Mouse (Mus musculus) lung, postnatal 0 days (tissue): ENCODE data around the gene Ppl. TPM values are rescaled to one million over a fixed set of nuclear protein-coding genes. Genes with fewer than 3 reads are reported as not detected.

Source experiments
- ATAC-seq: fragments of 200-750 bp; cut with Nextera tagmentation; 2 replicates; pipeline ENCODE4 v1.8.0; 2017; ENCODE audit warnings: moderate library complexity
- DNase-seq: peaks from one replicate; pipeline ENCODE4 v3.0.0-alpha.2; 2016; ENCODE audit warnings: low spot score
- H3K27ac ChIP-seq: fragments of 300-500 bp; sonication (generic); 2 replicates; pipeline ENCODE4 v1.5.1; 2014; ENCODE audit warnings: antibody characterized with exemption, mild to moderate bottlenecking, low read length, mixed read lengths
- H3K27me3 ChIP-seq: fragments of 300-500 bp; sonication (generic); replicated peaks from 2 replicates; pipeline ENCODE4 v1.6.1; 2014; ENCODE audit warnings: low read length, mixed read lengths; ENCODE audit not compliant: insufficient read depth
- H3K36me3 ChIP-seq: fragments of 300-500 bp; sonication (generic); 2 replicates; pipeline ENCODE4 v1.6.1; 2014; ENCODE audit warnings: low read length, mixed read lengths; ENCODE audit not compliant: insufficient read depth
- H3K4me1 ChIP-seq: fragments of 300-500 bp; sonication (generic); 2 replicates; pipeline ENCODE4 v1.6.1; 2014; ENCODE audit warnings: antibody characterized with exemption, low read depth, low read length, mixed read lengths; ENCODE audit not compliant: insufficient read depth
- H3K4me2 ChIP-seq: fragments of 300-500 bp; sonication (generic); replicated peaks from 2 replicates; pipeline ENCODE4 v1.6.1; 2014; ENCODE audit warnings: low read depth, mild to moderate bottlenecking, low read length, moderate library complexity, mixed read lengths
- H3K4me3 ChIP-seq: fragments of 300-500 bp; sonication (generic); 2 replicates; pipeline ENCODE4 v1.5.1; 2014; ENCODE audit warnings: low read depth, low read length
- H3K9ac ChIP-seq: fragments of 300-500 bp; sonication (generic); replicated peaks from 2 replicates; pipeline ENCODE4 v1.6.1; 2014; ENCODE audit warnings: low read depth, mild to moderate bottlenecking
- H3K9me3 ChIP-seq: fragments of 300-500 bp; sonication (generic); 2 replicates; pipeline ENCODE4 v1.6.1; 2016; ENCODE audit warnings: low read length, mixed read lengths
- CTCF ChIP-seq: IDR thresholded peaks from 2 replicates; pipeline ENCODE4 v1.5.1; 2016; ENCODE audit warnings: antibody characterized with exemption, mild to moderate bottlenecking
- EP300 ChIP-seq: IDR thresholded peaks from 2 replicates; pipeline ENCODE4 v1.6.1; 2016; ENCODE audit warnings: antibody characterized with exemption, mild to moderate bottlenecking, control low read depth
- WGBS: fragments of 180-500 bp; shearing (Covaris S2); extraction: QIAGEN DNeasy Blood & Tissue Kit; methylation state at CpG from one replicate; pipeline ENCODE4 v1.1.7; 2014; 5-methylcytosine and 5-hydroxymethylcytosine counted together
- polyA plus RNA-seq: library from polyadenylated mRNA; unstranded; fragments of >200 nt; fragmentation: Nextera tagmentation; extraction: Ambion mirVana; gene quantifications from 2 replicates; pipeline ENCODE4 v1.2.1, GENCODE M21; 2015

Gene Ppl
- polyA plus RNA-seq: 10.4 and 11.0 TPM in 2 replicates

DNA sequence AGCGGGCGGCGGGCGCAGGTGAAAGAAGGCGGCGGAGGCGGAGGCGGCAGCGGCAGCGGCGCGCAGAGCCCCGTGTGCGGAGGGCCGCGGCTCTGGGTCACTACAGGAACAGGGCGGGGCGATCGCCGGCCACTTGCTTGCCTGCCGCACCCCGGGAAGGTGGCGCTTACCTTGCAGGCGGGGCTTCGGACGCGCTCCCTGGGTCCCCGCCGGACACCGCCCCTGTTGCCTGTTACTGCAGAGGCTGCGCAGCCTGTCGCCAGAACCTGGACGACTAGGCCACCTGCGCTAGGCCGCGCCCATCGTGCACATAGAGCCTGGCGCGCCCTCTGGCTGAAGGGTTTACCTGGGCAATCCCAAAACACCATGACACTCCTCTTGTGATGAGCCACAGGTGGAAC, at the start of gene Ppl:
Ppl (minus strand) TSS at position 21 of the 401 bp plus-strand sequence.
- Histone ChIP-seq H3K36me3 (no peaks in the 10 kb centered on the region), H3K4me3 (peak within 1 kb of the TSS; percentile 58), H3K9ac (peak within 1 kb of the TSS; percentile 60), H3K27ac (peak within 1 kb of the TSS; percentile 85), H3K9me3 (no peaks in the 10 kb centered on the region), H3K4me1 (peaks cover 15% of the 10 kb centered on the region; the same call in 1 of the 2 replicates), H3K4me2 (peak within 1 kb of the TSS; percentile 67), H3K27me3 (0 out of 2 replicates have a peak, but pooled peaks cover 5% of the 10 kb centered on the region)
- ATAC-seq (peak; percentile 60), DNase-seq (peak; percentile 93)
- 2% methylated on average over 17 of the region's 39 CpGs for WGBS
- TF ChIP-seq CTCF (peak; percentile 60), EP300 (no peak)

DNA sequence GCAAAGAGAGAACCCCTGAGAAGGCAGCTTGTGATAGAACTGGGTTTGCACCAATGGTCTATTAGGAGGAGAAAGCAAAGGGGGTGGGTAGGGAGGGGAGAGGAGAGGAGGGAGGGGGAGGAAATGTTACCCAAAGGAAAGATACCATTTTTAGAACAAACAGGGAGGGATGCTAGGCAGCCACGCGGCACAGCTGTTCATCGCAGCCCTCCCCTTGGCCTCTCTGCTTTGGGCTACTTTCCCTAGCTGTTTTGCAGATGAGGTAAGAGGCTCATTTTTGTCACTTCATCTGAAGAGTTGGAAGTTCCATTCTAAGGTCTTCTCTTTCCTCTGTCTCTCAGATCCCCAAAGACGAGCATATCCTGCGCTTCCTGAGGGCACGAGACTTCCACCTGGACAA, 40.4 kb upstream of the Ppl start:
- no peak overlapping the region for H3K9ac ChIP-seq
- no peak for TF ChIP-seq EP300
- no peak for TF ChIP-seq CTCF
- H3K27ac ChIP-seq: no peak overlapping the region
- H3K4me2 ChIP-seq: no peak overlapping the region
- no peaks in the 10 kb centered on the region for H3K27me3 ChIP-seq
- no peak for ATAC-seq
- 85% methylated on average over 6 of the region's 6 CpGs for WGBS
- no peaks in the 10 kb centered on the region for H3K9me3 ChIP-seq
- no peak for DNase-seq
- no peaks in the 10 kb centered on the region for H3K4me1 ChIP-seq
- H3K36me3 ChIP-seq: no peaks in the 10 kb centered on the region
- H3K4me3 ChIP-seq: no peak overlapping the region

DNA sequence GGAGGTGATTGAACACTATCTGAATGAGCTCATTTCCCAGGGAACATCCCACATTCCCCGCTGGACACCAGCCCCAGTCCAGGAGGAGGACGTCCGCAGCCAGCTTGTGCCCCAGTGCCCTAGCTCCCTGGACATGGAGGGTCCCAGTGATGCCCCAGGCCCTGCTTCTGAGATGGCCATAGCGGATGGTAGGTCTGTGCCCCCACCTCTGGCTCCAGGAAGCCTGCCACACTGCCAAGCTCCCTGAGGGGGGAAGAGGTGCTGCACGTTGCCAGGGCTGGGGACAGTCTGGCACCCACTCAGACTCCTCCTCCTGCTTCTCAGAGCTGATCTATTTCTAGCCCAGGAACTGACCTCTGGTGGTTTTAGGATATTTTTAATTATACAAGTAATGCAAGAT, 36.6 kb upstream of the Ppl start:
- Histone ChIP-seq H3K27ac (no peak overlapping the region), H3K36me3 (no peaks in the 10 kb centered on the region), H3K27me3 (no peaks in the 10 kb centered on the region), H3K9ac (no peak overlapping the region), H3K4me1 (no peaks in the 10 kb centered on the region), H3K9me3 (no peaks in the 10 kb centered on the region), H3K4me2 (no peak overlapping the region), H3K4me3 (no peak overlapping the region)
- TF ChIP-seq CTCF (no peak), EP300 (no peak)
- ATAC-seq: no peak
- 60% methylated on average over 5 of the region's 5 CpGs for WGBS
- DNase-seq: no peak

DNA sequence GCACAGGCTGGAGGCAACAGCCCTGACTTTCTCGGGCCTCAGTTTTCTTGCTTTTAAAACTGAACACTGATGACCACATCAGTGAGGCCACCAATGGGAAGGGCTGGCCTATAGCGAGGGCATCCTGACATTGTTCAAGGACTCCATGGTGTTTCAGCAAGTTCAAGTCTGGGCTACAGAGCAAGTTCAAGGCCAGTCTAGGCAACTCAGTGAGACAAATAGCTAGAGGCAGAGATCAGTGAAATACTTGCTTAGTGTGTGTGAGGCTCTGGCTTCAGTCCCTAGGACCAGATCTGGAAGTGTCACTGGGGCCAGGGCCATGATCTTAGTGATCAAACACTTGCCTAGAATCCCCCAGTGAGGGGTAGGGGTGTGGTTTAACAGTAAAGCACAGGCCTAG, 35.8 kb upstream of the Ppl start:
- Histone ChIP-seq H3K27me3 (no peaks in the 10 kb centered on the region), H3K4me3 (no peak overlapping the region), H3K36me3 (no peaks in the 10 kb centered on the region), H3K4me1 (no peaks in the 10 kb centered on the region), H3K27ac (no peak overlapping the region), H3K9ac (no peak overlapping the region), H3K9me3 (no peaks in the 10 kb centered on the region), H3K4me2 (no peak overlapping the region)
- no peak for DNase-seq
- WGBS: 77% methylated on average over 2 of the region's 2 CpGs
- TF ChIP-seq EP300: no peak
- TF ChIP-seq CTCF: no peak
- ATAC-seq: no peak

DNA sequence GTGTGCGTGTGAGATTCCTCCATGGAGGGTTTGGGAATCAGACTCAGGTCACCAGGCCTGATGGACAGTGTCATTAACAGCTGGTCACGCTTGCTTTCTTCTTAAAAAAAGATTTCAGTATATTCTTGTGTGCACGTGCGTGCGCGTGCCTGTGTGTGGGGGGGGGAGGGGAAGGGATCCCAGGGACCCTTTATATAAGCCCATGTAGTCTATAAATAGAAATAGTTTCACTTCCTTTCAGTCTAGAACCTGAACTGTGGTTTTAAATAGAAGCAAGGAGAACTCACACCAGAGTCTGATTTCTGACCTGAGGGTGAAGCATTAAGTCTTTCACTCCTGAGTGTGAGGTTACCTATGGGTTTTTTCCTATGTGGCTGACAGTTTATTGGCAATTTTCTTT, 32.1 kb upstream of the Ppl start:
- TF ChIP-seq EP300: no peak
- TF ChIP-seq CTCF: no peak
- H3K4me2 ChIP-seq: no peak overlapping the region
- ATAC-seq: no peak
- H3K4me1 ChIP-seq: no peaks in the 10 kb centered on the region
- WGBS: 79% methylated on average over 6 of the region's 6 CpGs
- no peak for DNase-seq
- H3K36me3 ChIP-seq: no peaks in the 10 kb centered on the region
- no peak overlapping the region for H3K4me3 ChIP-seq
- no peaks in the 10 kb centered on the region for H3K9me3 ChIP-seq
- H3K27me3 ChIP-seq: no peaks in the 10 kb centered on the region
- no peak overlapping the region for H3K27ac ChIP-seq
- H3K9ac ChIP-seq: no peak overlapping the region

DNA sequence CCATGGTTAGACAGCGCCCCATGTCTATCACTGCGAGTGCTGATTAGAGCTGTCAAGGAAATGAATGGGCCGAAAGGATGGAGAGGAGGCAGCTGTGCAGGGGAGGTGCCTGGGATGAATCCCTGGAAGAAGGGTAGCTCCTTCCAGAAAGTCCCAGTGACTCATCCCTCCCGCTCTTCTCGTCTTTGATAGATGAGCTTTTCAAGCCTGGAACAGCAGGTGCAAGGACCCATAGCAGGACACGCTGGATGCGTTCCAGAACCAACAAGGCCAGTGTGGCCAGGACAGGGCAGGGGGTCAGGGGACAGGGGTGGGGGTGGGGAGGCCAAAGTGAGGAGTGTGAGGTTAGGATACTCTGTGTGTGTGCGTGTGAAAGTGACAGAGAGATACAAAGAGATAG, 27.0 kb upstream of the Ppl start:
- H3K27ac ChIP-seq: no peak overlapping the region
- TF ChIP-seq EP300: no peak
- TF ChIP-seq CTCF: no peak
- DNase-seq (no peak), ATAC-seq (no peak)
- H3K36me3 ChIP-seq: no peaks in the 10 kb centered on the region
- 65% methylated on average over 8 of the region's 8 CpGs for WGBS
- no peak overlapping the region for H3K4me2 ChIP-seq
- H3K27me3 ChIP-seq: no peaks in the 10 kb centered on the region
- no peak overlapping the region for H3K9ac ChIP-seq
- no peaks in the 10 kb centered on the region for H3K4me1 ChIP-seq
- H3K4me3 ChIP-seq: no peak overlapping the region
- H3K9me3 ChIP-seq: no peaks in the 10 kb centered on the region

DNA sequence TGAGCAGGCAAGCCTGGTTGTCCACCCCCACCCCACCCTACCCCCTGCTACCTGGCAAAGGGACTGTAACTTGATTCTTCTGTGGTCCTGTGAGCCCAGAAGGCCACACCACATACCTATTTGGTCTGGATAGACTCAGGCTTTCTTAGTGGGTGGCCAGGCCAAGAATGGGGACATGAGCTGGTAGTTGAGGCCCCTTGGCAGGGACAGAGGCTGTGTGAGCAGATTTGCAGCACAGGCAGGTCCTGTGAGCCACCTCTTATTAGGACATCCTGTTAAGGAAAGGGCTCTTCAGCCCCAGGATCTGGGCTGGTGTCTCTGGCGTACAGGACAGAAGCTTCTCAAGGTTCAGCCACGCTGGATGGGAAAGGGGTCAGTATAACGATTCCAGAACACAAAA, 24.9 kb upstream of the Ppl start:
- DNase-seq (no peak), ATAC-seq (no peak)
- 49% methylated on average over 3 of the region's 3 CpGs for WGBS
- H3K36me3 ChIP-seq: no peaks in the 10 kb centered on the region
- no peaks in the 10 kb centered on the region for H3K27me3 ChIP-seq
- H3K4me1 ChIP-seq: no peaks in the 10 kb centered on the region
- no peak overlapping the region for H3K4me3 ChIP-seq
- TF ChIP-seq CTCF (no peak), EP300 (no peak)
- H3K9me3 ChIP-seq: no peaks in the 10 kb centered on the region
- H3K4me2 ChIP-seq: no peak overlapping the region
- H3K27ac ChIP-seq: no peak overlapping the region
- H3K9ac ChIP-seq: no peak overlapping the region
